Mouse (Mus musculus) liver, embryonic 12.5 days (tissue): ENCODE data around the gene Klf9. TPM values are rescaled to one million over a fixed set of nuclear protein-coding genes. Genes with fewer than 3 reads are reported as not detected.

Experiments used
- ATAC-seq: fragments of 200-750 bp; cut with Nextera tagmentation; 2 replicates; pipeline ENCODE4 v1.8.0; 2017; ENCODE audit warnings: moderate number of reproducible peaks, mild to moderate bottlenecking, moderate library complexity
- H3K27ac ChIP-seq: fragments of 300-500 bp; sonication (generic); 2 replicates; pipeline ENCODE4 v1.5.1; 2016; ENCODE audit warnings: mild to moderate bottlenecking
- H3K27me3 ChIP-seq: fragments of 300-500 bp; sonication (generic); replicated peaks from 2 replicates; pipeline ENCODE4 v1.6.1; 2016; ENCODE audit warnings: mild to moderate bottlenecking, moderate library complexity
- H3K36me3 ChIP-seq: fragments of 300-500 bp; sonication (generic); 2 replicates; pipeline ENCODE4 v1.6.1; 2016; ENCODE audit warnings: mild to moderate bottlenecking, moderate library complexity
- H3K4me1 ChIP-seq: fragments of 300-500 bp; sonication (generic); 2 replicates; pipeline ENCODE4 v1.6.1; 2016
- H3K4me2 ChIP-seq: fragments of 300-500 bp; sonication (generic); 2 replicates; pipeline ENCODE4 v1.6.1; 2016; ENCODE audit warnings: mild to moderate bottlenecking, moderate library complexity
- H3K4me3 ChIP-seq: fragments of 300-500 bp; sonication (generic); 2 replicates; pipeline ENCODE4 v1.5.1; 2016; ENCODE audit warnings: mild to moderate bottlenecking, moderate library complexity
- H3K9ac ChIP-seq: fragments of 300-500 bp; sonication (generic); 2 replicates; pipeline ENCODE4 v1.6.1; 2016; ENCODE audit warnings: mild to moderate bottlenecking, moderate library complexity
- H3K9me3 ChIP-seq: fragments of 300-500 bp; sonication (generic); replicated peaks from 2 replicates; pipeline ENCODE4 v1.6.1; 2016; ENCODE audit warnings: mild to moderate bottlenecking, moderate library complexity
- WGBS: fragments of 180-500 bp; shearing (Covaris S2); methylation state at CpG from one replicate; pipeline ENCODE4 v1.1.7; 2016; ENCODE audit not compliant: insufficient replicate concordance; 5-methylcytosine and 5-hydroxymethylcytosine counted together
- polyA plus RNA-seq: library from polyadenylated mRNA; unstranded; fragments of >200 nt; fragmentation: Nextera tagmentation; extraction: Ambion mirVana; gene quantifications from 2 replicates; pipeline ENCODE4 v1.2.1, GENCODE M21; 2016

The Klf9 gene
- polyA plus RNA-seq, 1 experiment from 2014 or later = 2.1 TPM

DNA sequence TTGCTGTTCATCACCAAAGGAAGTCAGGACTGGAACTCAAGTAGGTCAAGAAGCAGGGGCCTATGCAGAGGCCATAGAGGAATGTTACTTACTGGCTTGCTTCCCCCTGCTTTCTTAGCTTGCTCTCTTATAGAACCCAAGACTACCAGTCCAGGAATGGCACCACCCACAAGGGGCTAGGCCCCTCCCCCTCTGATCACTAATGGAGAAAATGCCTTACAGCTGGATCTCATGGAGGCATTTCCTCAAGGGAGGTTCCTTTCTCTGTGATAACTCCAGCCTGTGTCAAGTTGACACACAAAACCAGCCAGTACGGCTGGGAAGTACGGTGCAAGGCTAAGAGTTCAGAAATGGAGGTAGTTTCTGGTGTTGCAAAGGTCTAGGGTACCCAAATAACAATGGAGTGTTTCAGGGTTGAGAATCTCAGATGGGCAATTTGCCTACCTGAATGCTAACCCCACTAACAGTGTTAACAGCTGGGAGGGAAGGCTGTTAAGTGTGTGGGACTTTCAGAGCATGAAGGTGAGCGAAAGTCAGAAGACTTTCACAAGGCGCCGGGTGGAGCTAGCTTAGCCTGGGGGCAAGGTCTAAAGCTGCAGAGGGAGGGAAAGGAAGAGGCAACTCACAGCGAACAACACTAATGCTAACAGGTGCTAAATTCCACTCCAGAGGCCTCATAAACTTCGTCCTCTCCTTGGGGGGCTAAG, 8.2 kb upstream of the Klf9 start:
- no peak overlapping the region for H3K4me3 ChIP-seq
- ATAC-seq = no peak
- no peaks in the 10 kb centered on the region for H3K9me3 ChIP-seq
- H3K27me3 ChIP-seq = peaks cover 74% of the 10 kb centered on the region
- no peak overlapping the region for H3K27ac ChIP-seq
- H3K4me1 ChIP-seq = peaks cover 41% of the 10 kb centered on the region
- H3K36me3 ChIP-seq = no peaks in the 10 kb centered on the region
- no peak overlapping the region for H3K4me2 ChIP-seq
- no peak overlapping the region for H3K9ac ChIP-seq
- WGBS = 48% methylated on average over 7 of the region's 7 CpGs

DNA sequence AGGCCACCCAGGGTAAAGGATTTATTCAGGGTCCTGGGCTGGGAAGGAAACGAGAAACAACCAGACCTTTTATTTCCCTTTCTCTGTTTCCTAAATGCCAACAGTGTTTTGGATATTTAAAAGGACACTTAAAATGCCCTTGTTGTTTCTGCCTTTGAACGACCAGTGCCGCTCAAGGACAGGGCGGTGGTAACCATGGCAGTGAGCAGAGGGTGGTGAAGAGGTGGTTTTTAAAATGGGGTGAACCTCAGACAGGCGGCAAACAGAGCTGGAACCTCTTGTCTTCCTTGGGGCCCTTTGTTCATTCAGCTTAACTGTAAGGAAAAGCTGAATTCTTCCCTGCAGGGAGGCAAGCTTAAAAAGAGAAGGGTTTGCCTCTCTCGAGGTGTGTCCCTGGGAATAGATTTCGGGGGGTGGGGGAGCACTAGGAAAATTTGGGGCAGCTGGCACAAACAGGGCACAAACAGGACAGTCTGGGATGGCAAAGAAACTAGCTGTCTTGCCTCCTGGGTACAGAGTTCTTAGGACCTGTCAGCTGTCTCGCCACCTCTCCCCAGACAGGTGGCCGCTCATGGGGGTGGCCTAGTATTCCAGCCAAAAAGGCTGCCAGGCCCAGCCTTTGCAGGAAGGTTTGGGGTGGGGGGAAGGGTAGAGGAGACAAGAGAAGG, 7.5 kb upstream of the Klf9 start:
- Histone ChIP-seq H3K9ac (no peak overlapping the region), H3K27me3 (peaks cover 78% of the 10 kb centered on the region), H3K4me2 (peak overlapping the region; percentile 85), H3K36me3 (no peaks in the 10 kb centered on the region), H3K4me1 (peaks cover 41% of the 10 kb centered on the region), H3K9me3 (no peaks in the 10 kb centered on the region), H3K27ac (no peak overlapping the region), H3K4me3 (no peak overlapping the region; the same call in 1 of the 2 replicates)
- 30% methylated on average over 9 of the region's 9 CpGs for WGBS
- ATAC-seq = no peak

DNA sequence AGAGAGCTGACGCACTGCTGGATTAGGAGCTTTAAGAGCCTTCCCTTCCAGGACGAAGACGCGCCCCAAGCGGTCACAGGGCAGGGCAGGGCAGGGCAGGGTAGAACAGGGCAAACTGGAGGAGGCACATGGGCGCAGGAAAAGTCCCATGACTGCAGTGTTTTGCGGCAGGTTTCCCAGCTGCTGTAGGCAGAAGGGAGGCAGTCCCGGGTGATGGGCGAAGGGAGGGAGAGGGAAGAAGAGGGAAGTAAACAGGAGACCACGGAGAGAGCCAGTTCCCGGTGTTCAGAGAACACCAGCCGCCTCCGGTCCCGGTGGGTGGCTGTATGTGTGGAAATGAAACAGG, 7.0 kb upstream of the Klf9 start:
- H3K27me3 ChIP-seq = peaks cover 78% of the 10 kb centered on the region

GRCm38 (mm10) chr19:23134441-23135301, 6.4 kb upstream of the Klf9 start:
- Histone ChIP-seq H3K36me3 (no peaks in the 10 kb centered on the region), H3K4me3 (peak overlapping the region; percentile 51), H3K4me2 (peak overlapping the region; percentile 85), H3K9ac (no peak overlapping the region), H3K27ac (no peak overlapping the region), H3K9me3 (no peaks in the 10 kb centered on the region), H3K27me3 (peaks cover 78% of the 10 kb centered on the region), H3K4me1 (peaks cover 40% of the 10 kb centered on the region)
- WGBS = 1% methylated on average over 43 of the region's 47 CpGs
- peak; percentile 19; the same call in 1 of the 2 replicates for ATAC-seq

More for the DNA sequence above, 7.0 kb upstream of the Klf9 start:
- Histone ChIP-seq H3K36me3 (no peaks in the 10 kb centered on the region), H3K4me1 (peaks cover 41% of the 10 kb centered on the region), H3K9ac (no peak overlapping the region), H3K9me3 (no peaks in the 10 kb centered on the region), H3K4me2 (peak overlapping the region; percentile 85), H3K4me3 (peak overlapping the region; percentile 51; the same call in 1 of the 2 replicates), H3K27ac (no peak overlapping the region)
- peak; percentile 35; the same call in 1 of the 2 replicates for ATAC-seq
- WGBS = 3% methylated on average over 14 of the region's 14 CpGs

DNA sequence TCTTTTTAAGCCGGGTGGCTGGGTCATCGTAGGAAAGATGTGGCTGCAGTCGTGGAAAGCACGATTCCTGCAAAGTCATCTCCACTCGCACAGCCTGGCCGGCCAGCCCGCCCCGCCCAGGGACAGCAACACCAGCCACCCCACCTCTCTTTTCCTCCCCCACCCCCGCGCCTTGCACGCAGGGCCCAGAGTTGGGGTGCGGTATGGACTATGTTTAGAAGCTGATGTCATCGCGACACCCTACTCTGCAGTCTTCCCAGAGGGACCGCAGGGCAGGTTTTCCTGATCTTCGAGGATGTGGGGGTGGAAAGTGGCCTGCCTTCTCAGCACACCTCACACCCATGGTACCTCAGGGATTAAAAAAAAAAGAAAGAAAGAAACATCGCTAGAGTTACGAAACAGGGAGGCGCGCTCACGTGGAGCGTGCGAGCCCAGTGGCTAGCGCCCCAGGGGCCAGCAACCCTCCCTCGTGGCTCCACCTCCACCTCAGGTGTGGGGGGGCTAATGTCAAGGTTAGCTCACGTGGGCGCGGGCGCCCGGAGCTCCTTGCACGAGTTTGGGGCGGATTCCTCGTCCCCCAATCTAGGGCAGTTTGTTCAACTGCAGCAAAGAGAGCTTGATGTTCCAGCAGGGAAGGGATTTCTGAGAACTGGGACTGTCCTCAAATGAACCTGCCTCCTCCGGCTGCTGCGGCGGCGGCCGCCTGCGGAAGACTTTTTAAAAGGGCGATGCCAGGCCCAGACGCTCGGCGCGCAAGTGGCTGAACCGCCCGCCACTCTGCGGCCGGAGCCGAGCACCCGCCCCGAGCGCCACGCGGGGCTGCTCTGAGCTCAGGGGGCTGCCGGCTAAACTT, 5.5 kb upstream of the Klf9 start:
- Histone ChIP-seq H3K4me1 (peaks cover 38% of the 10 kb centered on the region), H3K4me3 (peak overlapping the region; percentile 51), H3K9me3 (no peaks in the 10 kb centered on the region), H3K36me3 (no peaks in the 10 kb centered on the region), H3K9ac (peak overlapping the region; percentile 48), H3K27me3 (peaks cover 73% of the 10 kb centered on the region), H3K27ac (no peak overlapping the region), H3K4me2 (peak overlapping the region; percentile 85)
- peak; percentile 62 for ATAC-seq
- 1% methylated on average over 55 of the region's 55 CpGs for WGBS

DNA sequence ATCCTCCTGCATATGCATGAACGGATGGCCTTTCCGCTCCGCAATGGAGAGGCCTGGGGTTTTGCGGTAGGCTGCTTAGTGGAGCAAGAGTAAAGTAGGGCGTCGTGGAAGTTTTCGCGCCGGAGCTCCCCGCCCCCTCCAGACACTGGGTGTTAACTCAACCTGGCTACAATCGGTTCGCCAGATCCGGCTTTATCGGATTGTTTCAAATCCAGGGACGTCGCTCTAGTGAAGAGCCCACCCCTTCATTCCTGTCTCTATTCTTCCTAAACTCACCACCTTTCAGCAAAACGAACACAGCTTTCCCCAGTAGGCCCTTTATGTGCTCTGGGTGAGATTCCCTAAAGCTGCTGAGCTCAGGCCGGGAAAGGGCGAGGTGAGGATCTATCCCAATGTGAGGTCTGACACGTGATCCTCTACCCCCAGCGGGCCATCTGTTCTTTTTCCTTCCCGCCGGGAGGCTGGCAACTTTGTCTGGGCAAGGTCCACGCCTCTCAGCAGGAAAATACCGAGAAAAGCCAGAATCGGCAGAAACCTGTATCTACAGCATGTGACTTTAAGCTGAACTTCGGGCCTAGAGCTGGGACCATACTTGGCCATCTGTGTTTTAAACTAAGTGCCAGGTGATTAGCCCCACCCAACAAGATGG, 4.7 kb upstream of the Klf9 start:
- peaks cover 66% of the 10 kb centered on the region for H3K27me3 ChIP-seq

DNA sequence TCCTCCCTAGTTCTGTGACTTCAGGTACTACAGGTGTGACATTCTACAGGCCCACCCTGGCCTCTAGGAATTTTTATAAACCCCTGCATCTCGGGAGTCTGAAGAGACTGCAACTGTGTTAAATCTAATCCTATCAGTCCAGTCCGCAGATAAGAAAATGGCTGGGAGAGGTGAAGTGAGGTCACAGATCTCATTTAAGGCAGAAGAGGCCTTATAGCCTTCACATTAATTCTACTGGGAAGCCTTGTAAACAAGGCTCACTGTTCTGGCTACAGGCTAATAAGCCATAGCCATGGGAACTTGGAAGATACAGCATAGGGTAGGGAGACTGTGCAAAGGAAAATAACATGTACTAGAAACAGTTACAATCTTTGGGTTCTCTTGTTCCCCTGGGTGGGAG, 3.7 kb upstream of the Klf9 start:
- ATAC-seq = no peak
- H3K4me2 ChIP-seq = no peak overlapping the region
- H3K4me1 ChIP-seq = peaks cover 46% of the 10 kb centered on the region
- no peaks in the 10 kb centered on the region for H3K36me3 ChIP-seq
- WGBS = 46% methylated on average over 2 of the region's 2 CpGs
- no peak overlapping the region for H3K9ac ChIP-seq
- no peak overlapping the region for H3K4me3 ChIP-seq
- no peak overlapping the region for H3K27ac ChIP-seq
- H3K9me3 ChIP-seq = no peaks in the 10 kb centered on the region
- peaks cover 64% of the 10 kb centered on the region for H3K27me3 ChIP-seq

More for the DNA sequence above, 4.7 kb upstream of the Klf9 start:
- peak overlapping the region; percentile 85 for H3K4me2 ChIP-seq
- no peak for ATAC-seq
- no peaks in the 10 kb centered on the region for H3K36me3 ChIP-seq
- no peak overlapping the region for H3K27ac ChIP-seq
- peak overlapping the region; percentile 51 for H3K4me3 ChIP-seq
- H3K9ac ChIP-seq = peak overlapping the region; percentile 48
- 12% methylated on average over 27 of the region's 27 CpGs for WGBS
- H3K9me3 ChIP-seq = no peaks in the 10 kb centered on the region
- H3K4me1 ChIP-seq = peaks cover 37% of the 10 kb centered on the region

DNA sequence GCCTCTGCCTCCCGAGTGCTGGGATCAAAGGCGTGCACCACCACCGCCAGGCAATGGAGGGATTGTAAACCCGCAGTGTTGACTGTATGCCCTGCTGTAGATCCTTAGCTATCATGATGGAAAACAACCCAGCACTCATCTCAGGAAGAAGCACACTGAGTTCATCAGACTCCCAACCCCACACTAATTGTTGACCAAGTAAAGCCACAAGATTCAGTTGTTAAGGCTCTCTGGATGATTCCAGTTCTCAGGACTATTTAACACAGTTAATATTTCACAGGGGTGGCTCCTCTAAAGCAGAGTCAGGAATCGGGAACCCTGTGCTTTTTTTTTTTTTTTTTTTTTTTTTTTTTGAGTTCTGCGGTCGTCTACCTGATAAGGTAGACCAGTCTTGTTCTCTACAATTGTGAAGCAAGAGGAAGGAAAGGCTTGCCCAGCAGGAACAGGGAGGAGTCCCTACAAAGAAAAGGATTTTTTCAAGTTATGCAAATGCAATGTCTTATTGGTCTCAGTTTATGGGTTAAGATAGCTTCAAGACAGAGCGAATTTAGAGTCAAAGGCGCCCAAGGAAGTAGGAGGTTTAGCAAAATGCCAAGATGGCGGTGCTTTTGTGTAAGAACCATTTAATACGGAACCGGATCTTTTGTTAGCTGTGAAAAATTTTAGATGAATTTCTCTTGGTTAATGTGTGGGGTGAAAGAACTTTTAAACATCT, 1.1 kb upstream of the Klf9 start:
- H3K9me3 ChIP-seq = no peaks in the 10 kb centered on the region
- no peak for ATAC-seq
- no peaks in the 10 kb centered on the region for H3K36me3 ChIP-seq
- H3K4me3 ChIP-seq = peak overlapping the region; percentile 71
- 31% methylated on average over 12 of the region's 12 CpGs for WGBS
- peak overlapping the region; percentile 100 for H3K4me2 ChIP-seq
- no peak overlapping the region; the same call in 1 of the 2 replicates for H3K27ac ChIP-seq
- peaks cover 60% of the 10 kb centered on the region for H3K4me1 ChIP-seq
- H3K9ac ChIP-seq = peak overlapping the region; percentile 79
- peaks cover 52% of the 10 kb centered on the region for H3K27me3 ChIP-seq

- Histone ChIP-seq H3K27ac (peak overlapping the region; percentile 86), H3K36me3 (no peaks in the 10 kb centered on the region), H3K27me3 (peaks cover 34% of the 10 kb centered on the region), H3K9me3 (no peaks in the 10 kb centered on the region), H3K4me3 (peak overlapping the region; percentile 71), H3K4me1 (peaks cover 52% of the 10 kb centered on the region), H3K9ac (peak overlapping the region; percentile 79), H3K4me2 (peak overlapping the region; percentile 100)
- WGBS = under 1% methylated on average over 90 of the region's 94 CpGs
- peak; percentile 33; the same call in 1 of the 2 replicates for ATAC-seq
Observed at GRCm38 (mm10) chr19:23141391-23142281, 610 bp downstream of the Klf9 start.
